Comparison of ENCODE assay signal across 8 mouse cellular contexts in the genomic region with DNA sequence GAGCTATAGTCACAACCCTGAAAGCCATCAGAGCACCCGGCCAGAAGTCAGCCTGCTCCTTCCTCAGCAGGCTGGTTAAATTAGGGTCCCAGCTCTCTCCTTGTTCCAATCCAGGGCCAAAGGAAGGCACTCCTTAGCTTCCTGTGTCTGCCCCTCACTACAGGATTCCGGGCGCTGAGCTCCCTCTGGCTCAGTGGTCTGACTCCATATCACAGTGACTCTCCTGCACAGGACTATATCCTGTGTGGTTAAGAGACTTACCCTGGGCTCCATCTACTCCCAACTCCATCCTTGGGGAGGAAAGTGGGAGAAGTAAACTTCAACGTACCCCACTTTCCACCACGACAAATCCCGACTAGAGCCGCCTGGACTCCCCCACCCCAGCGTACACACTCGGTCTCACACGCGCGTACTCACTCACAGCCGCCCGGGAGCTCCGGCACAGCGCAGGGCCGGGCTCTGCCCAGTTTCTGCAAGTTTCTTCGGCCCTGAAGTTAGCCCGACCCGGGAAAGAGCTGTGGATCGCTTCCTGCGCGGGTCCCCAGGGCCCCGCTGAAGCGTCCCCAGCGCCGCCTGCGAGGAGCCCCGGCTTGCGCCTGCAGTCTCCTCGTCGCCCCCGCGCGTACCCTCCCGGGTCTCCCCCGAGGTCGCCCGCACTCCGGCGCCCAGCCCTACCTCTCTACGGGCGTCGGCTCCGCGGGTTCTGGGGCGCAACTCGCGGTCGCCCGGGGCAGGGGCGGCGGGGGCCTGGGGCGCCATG. TPM values are rescaled to one million over a fixed set of nuclear protein-coding genes. Genes with fewer than 3 reads are reported as not detected.
DNase-seq lines count a peak whose midpoint lies in the region; ATAC-seq and TF ChIP-seq lines count a peak whose summit lies in the region.

No protein-coding gene starts in this region.

- peak overlapping the region; percentile 93 for H3K27ac ChIP-seq in layer of hippocampus, adult 2 months
- peak overlapping the region; percentile 83 for H3K27ac ChIP-seq in heart, adult 2 months
- H3K27ac ChIP-seq in kidney, postnatal 0 days, result peak overlapping the region; percentile 92
- H3K27ac ChIP-seq in midbrain, embryonic 11.5 days (ENCODE audit: low read depth, low read length), result peak overlapping the region; percentile 84

- ATAC-seq in kidney, postnatal 0 days (replicated peaks; ENCODE audit: low FRiP score, low read depth), result peak; percentile 51
- peak; percentile 76 for ATAC-seq in midbrain, embryonic 11.5 days (ENCODE audit: low FRiP score)

- TF ChIP-seq CTCF in layer of hippocampus, adult 2 months (conservative IDR thresholded peaks at IDR 0.05), result no peak
- no peak for TF ChIP-seq CTCF in heart, adult 2 months (IDR thresholded peaks at IDR 0.05)
- 0 out of 2 replicates have a peak, but pooled peaks have one; percentile 1 for TF ChIP-seq CTCF in kidney, postnatal 0 days (IDR thresholded peaks at IDR 0.05; ENCODE audit: low read depth)

- H3K4me2 ChIP-seq in kidney, postnatal 0 days (ENCODE audit: low read length), result peak overlapping the region; percentile 73
- peak overlapping the region; percentile 66 for H3K4me2 ChIP-seq in midbrain, embryonic 11.5 days

- no peaks in the 10 kb centered on the region for H3K36me3 ChIP-seq in heart, adult 2 months (ENCODE audit: control insufficient read depth, insufficient read depth, low read length)
- H3K36me3 ChIP-seq in kidney, postnatal 0 days (ENCODE audit: insufficient read depth, low read length), result no peaks in the 10 kb centered on the region
- H3K36me3 ChIP-seq in midbrain, embryonic 11.5 days (ENCODE audit: control insufficient read depth, insufficient read depth, low read length), result no peaks in the 10 kb centered on the region; the same call in 1 of the 2 replicates

- peak overlapping the region; percentile 78 for H3K9ac ChIP-seq in heart, adult 2 months (ENCODE audit: low read depth, low read length)
- H3K9ac ChIP-seq in kidney, postnatal 0 days (ENCODE audit: low read depth, low read length), result peak overlapping the region; percentile 94
- H3K9ac ChIP-seq in midbrain, embryonic 11.5 days (ENCODE audit: low read length), result peak overlapping the region; percentile 95

- no peak for TF ChIP-seq EP300 in heart, adult 2 months (IDR thresholded peaks at IDR 0.05; ENCODE audit: insufficient read depth, low read depth, low read length)

- H3K4me3 ChIP-seq in layer of hippocampus, adult 2 months, result peak overlapping the region; percentile 86
- H3K4me3 ChIP-seq in heart, adult 2 months, result peak overlapping the region; percentile 76
- H3K4me3 ChIP-seq in kidney, postnatal 0 days (replicated peaks; ENCODE audit: low read depth, low read length), result peak overlapping the region; percentile 93
- peak overlapping the region; percentile 83 for H3K4me3 ChIP-seq in midbrain, embryonic 11.5 days (ENCODE audit: low read depth, low read length)

- H3K79me2 ChIP-seq in heart, adult 2 months (replicated peaks; ENCODE audit: control insufficient read depth, insufficient read depth, low read length), result no peaks in the 10 kb centered on the region

- no peaks in the 10 kb centered on the region for H3K27me3 ChIP-seq in heart, adult 2 months (ENCODE audit: control insufficient read depth, insufficient read depth, low read length)
- no peaks in the 10 kb centered on the region for H3K27me3 ChIP-seq in kidney, postnatal 0 days (ENCODE audit: insufficient read depth, low read length)
- no peaks in the 10 kb centered on the region for H3K27me3 ChIP-seq in midbrain, embryonic 11.5 days (ENCODE audit: control insufficient read depth, insufficient read depth, low read length)

- intact Hi-C loops in heart, adult 2 months (cut with DNase I), result no loop called here

- H3K4me1 ChIP-seq in heart, adult 2 months (ENCODE audit: control insufficient read depth, insufficient read depth, low read length), result peaks cover 7% of the 10 kb centered on the region; the same call in 1 of the 2 replicates
- H3K4me1 ChIP-seq in kidney, postnatal 0 days (replicated peaks; ENCODE audit: insufficient read depth, low read length), result peaks cover 16% of the 10 kb centered on the region
- peaks cover 34% of the 10 kb centered on the region for H3K4me1 ChIP-seq in midbrain, embryonic 11.5 days (ENCODE audit: control insufficient read depth, insufficient read depth, low read length)

- H3K9me3 ChIP-seq in kidney, postnatal 0 days (replicated peaks; ENCODE audit: low read length), result no peaks in the 10 kb centered on the region
- H3K9me3 ChIP-seq in midbrain, embryonic 11.5 days (ENCODE audit: control insufficient read depth, low read length), result no peaks in the 10 kb centered on the region

- DNase-seq in layer of hippocampus, adult 2 months (ENCODE audit: low spot score in 2 of 2), result peak in 1 of 2 experiments; percentile 46
- no peak for DNase-seq in layer of hippocampus, adult 9-11 months
- DNase-seq in ES-CJ7 (ENCODE audit: low read depth, low spot score), result peak; percentile 52
- peak; percentile 28 to 45 for DNase-seq in cerebellum, postnatal 4 days (ENCODE audit: low spot score in 2 of 2)
- DNase-seq in heart, adult 2 months, result peak; percentile 59 to 74
- peak; percentile 69 for DNase-seq in kidney, postnatal 0 days (ENCODE audit: low spot score)
- peak; percentile 95 for DNase-seq in midbrain, embryonic 11.5 days (ENCODE audit: low spot score, missing footprints)
- peak; percentile 63 for DNase-seq in thymus, postnatal 4 days

- 2% methylated on average over 52 of the region's 54 CpGs for WGBS in heart, adult 2 months
- WGBS in kidney, postnatal 0 days, result 1% methylated on average over 54 of the region's 54 CpGs
- WGBS in midbrain, embryonic 11.5 days, result under 1% methylated on average over 50 of the region's 54 CpGs

- TF ChIP-seq POLR2A in heart, adult 2 months (IDR thresholded peaks at IDR 0.05; ENCODE audit: insufficient read depth, low read depth, low read length), result no peak

RNA-seq across cellular contexts. Expression of a gene that starts 0.6 kb away (rescaled TPM):
- 10 to 100 TPM; 37.0 to 38.2 TPM for total RNA-seq in layer of hippocampus, adult 2 months (2021)
- total RNA-seq in heart, adult 2 months (2021), result 1 to 10 TPM; 6.0 to 6.6 TPM
- polyA plus RNA-seq in heart, adult 2 months (2012; rRNA removed), result 5.6 and 7.4 TPM in 2 replicates
- 12.8 and 13.3 TPM in 2 replicates for polyA plus RNA-seq in kidney, postnatal 0 days (2015; fragmentation: Nextera tagmentation; extraction: Ambion mirVana)
- polyA plus RNA-seq in midbrain, embryonic 11.5 days (2014; fragmentation: Nextera tagmentation; extraction: Ambion mirVana), result 44.9 and 49.3 TPM in 2 replicates

RNA-seq across cellular contexts. Expression of a gene that starts 16.6 kb away (rescaled TPM):
- total RNA-seq in layer of hippocampus, adult 2 months (2021), result 10 to 100 TPM; 27.5 to 32.0 TPM
- 10 to 100 TPM; 12.1 to 15.6 TPM for total RNA-seq in heart, adult 2 months (2021)
- 7.6 and 15.9 TPM in 2 replicates for polyA plus RNA-seq in heart, adult 2 months (2012; rRNA removed)
- polyA plus RNA-seq in kidney, postnatal 0 days (2015; fragmentation: Nextera tagmentation; extraction: Ambion mirVana), result 25.8 and 33.1 TPM in 2 replicates
- 25.5 and 28.4 TPM in 2 replicates for polyA plus RNA-seq in midbrain, embryonic 11.5 days (2014; fragmentation: Nextera tagmentation; extraction: Ambion mirVana)

RNA-seq across cellular contexts. Expression of a gene that starts 28.5 kb away (rescaled TPM):
- not detected for total RNA-seq in layer of hippocampus, adult 2 months (2021)
- not detected for total RNA-seq in heart, adult 2 months (2021)
- 0.59 and 2.2 TPM in 2 replicates for polyA plus RNA-seq in heart, adult 2 months (2012; rRNA removed)
- 0.97 TPM in 1 of 2 replicates, not detected in the other for polyA plus RNA-seq in kidney, postnatal 0 days (2015; fragmentation: Nextera tagmentation; extraction: Ambion mirVana)
- 0.51 and 1.1 TPM in 2 replicates for polyA plus RNA-seq in midbrain, embryonic 11.5 days (2014; fragmentation: Nextera tagmentation; extraction: Ambion mirVana)

RNA-seq across cellular contexts. Expression of a gene that starts 35.3 kb away (rescaled TPM):
- 100 to 1,000 TPM; 167 to 192 TPM for total RNA-seq in layer of hippocampus, adult 2 months (2021)
- 100 to 1,000 TPM; 625 to 742 TPM for total RNA-seq in heart, adult 2 months (2021)
- polyA plus RNA-seq in heart, adult 2 months (2012; rRNA removed), result 916 and 995 TPM in 2 replicates
- polyA plus RNA-seq in kidney, postnatal 0 days (2015; fragmentation: Nextera tagmentation; extraction: Ambion mirVana), result 518 and 575 TPM in 2 replicates
- polyA plus RNA-seq in midbrain, embryonic 11.5 days (2014; fragmentation: Nextera tagmentation; extraction: Ambion mirVana), result 234 and 271 TPM in 2 replicates
